In genomic region chr12:73770771-73771170, GRCm38 (mm10) we compare ENCODE assay signal across 27 mouse cellular contexts.
"Had no signal": no experiment of that assay in that cellular context is flagged by ENCODE, and none has a peak within 500 bp of the region (broad histone marks: within the 10 kb centered on the region; RNA-seq: fewer than 3 reads in every experiment).

No protein-coding gene starts in this region.

- H3K4me3 ChIP-seq: embryonic facial prominence, embryonic 12.5 days; embryonic facial prominence, embryonic 13.5 days; embryonic facial prominence, embryonic 15.5 days; erythroblast, embryonic 14.5 days; forebrain, embryonic 10.5 days; forebrain, embryonic 12.5 days; forebrain, embryonic 13.5 days; forebrain, embryonic 15.5 days; gastrocnemius, adult 2 months; heart, adult 2 months; heart, embryonic 10.5 days had no signal

- H3K27me3 ChIP-seq: embryonic facial prominence, embryonic 12.5 days; embryonic facial prominence, embryonic 13.5 days; embryonic facial prominence, embryonic 15.5 days; forebrain, embryonic 13.5 days; forebrain, embryonic 15.5 days had no signal

- ATAC-seq: forebrain, embryonic 13.5 days; forebrain, embryonic 14.5 days; forebrain, embryonic 15.5 days; forebrain, embryonic 16.5 days; forebrain, postnatal 0 days had no signal

- H3K27ac ChIP-seq: embryonic facial prominence, embryonic 12.5 days; embryonic facial prominence, embryonic 13.5 days; embryonic facial prominence, embryonic 15.5 days; forebrain, embryonic 10.5 days; forebrain, embryonic 12.5 days; forebrain, embryonic 13.5 days; forebrain, embryonic 15.5 days; heart, adult 2 months; heart, embryonic 10.5 days had no signal

- H3K4me2 ChIP-seq: embryonic facial prominence, embryonic 12.5 days; embryonic facial prominence, embryonic 13.5 days; embryonic facial prominence, embryonic 15.5 days; forebrain, embryonic 12.5 days; forebrain, embryonic 13.5 days; forebrain, embryonic 15.5 days; heart, embryonic 11.5 days had no signal

- H3K4me1 ChIP-seq: embryonic facial prominence, embryonic 12.5 days; embryonic facial prominence, embryonic 15.5 days; forebrain, embryonic 10.5 days; forebrain, embryonic 12.5 days; forebrain, embryonic 13.5 days; forebrain, embryonic 15.5 days had no signal

- H3K9ac ChIP-seq: embryonic facial prominence, embryonic 12.5 days; embryonic facial prominence, embryonic 13.5 days; embryonic facial prominence, embryonic 15.5 days; forebrain, embryonic 12.5 days; forebrain, embryonic 13.5 days; forebrain, embryonic 15.5 days; forebrain, postnatal 0 days had no signal

- H3K36me3 ChIP-seq: embryonic facial prominence, embryonic 12.5 days; embryonic facial prominence, embryonic 13.5 days; embryonic facial prominence, embryonic 15.5 days; forebrain, embryonic 10.5 days; forebrain, embryonic 12.5 days; forebrain, embryonic 15.5 days; heart, embryonic 10.5 days had no signal

- DNase-seq: cerebellum, adult 9-10 months; cerebellum, adult 9-11 months; cerebellum, postnatal 10 days; cerebellum, postnatal 14 days; cerebellum, postnatal 36 days; embryo, embryonic 11 days; forebrain, postnatal 0 days; gastrocnemius, adult 2 months; gastrocnemius, postnatal 10 days; gastrocnemius, postnatal 14 days; gastrocnemius, postnatal 25 days; gastrocnemius, postnatal 36 days; heart, adult 11 months; heart, adult 18-20 months; heart, adult 2 months had no signal

- H3K9me3 ChIP-seq: embryonic facial prominence, embryonic 12.5 days; embryonic facial prominence, embryonic 13.5 days; embryonic facial prominence, embryonic 15.5 days; forebrain, embryonic 10.5 days; forebrain, embryonic 12.5 days; forebrain, embryonic 13.5 days; forebrain, embryonic 15.5 days; heart, embryonic 10.5 days had no signal
